Mouse (Mus musculus): ENCODE data around the gene Dlgap3.

GRCm38 (mm10) chr4:127177961-127178360 is 9.0 kb downstream of the Dlgap3 start:
- TF ChIP-seq CTCF (IDR thresholded peaks at IDR 0.05; ENCODE audit: control insufficient read depth, insufficient read depth, low read length) (no peak), POLR2A (IDR thresholded peaks at IDR 0.05; ENCODE audit: borderline replicate concordance, control insufficient read depth, low read depth, low read length) (no peak)

All from bone marrow, adult 2 months (tissue).